Mouse (Mus musculus): ENCODE measurements around the gene Tom1l1.

DNA sequence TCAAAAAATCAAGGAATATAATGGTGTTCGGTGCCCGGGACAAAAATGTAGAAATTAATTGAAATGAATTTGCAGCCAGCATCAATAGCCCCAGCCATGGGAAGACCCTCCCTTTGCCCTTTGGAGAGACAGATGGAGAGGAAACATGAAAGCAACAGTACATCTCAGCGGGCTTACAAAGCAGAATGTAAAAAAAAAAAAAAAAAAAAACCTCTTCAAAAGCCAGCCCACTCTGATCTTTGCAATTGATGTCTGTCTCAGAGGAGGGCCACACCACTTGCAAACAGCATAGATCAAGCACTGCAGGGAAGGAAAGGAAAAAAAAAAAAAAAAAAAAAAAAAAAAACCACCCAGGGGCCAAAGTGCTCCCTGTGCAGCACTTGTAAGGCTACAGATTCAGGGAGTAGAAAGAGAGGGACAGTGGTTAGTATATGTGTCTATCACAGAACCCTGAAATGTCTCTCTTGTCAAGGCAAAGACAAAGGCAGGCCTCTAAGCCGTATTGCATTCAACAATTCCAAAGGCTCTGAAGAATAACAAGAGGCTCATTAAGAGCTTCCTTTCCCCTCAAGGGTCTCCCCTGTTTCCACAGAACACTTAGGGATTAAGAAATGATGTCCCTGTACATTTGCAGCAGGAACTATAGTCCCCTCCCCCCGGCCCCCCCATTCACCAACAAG is 24.4 kb downstream of the Tom1l1 start:
- no peak for TF ChIP-seq CTCF (IDR thresholded peaks at IDR 0.05; ENCODE audit: low read depth, low read length)
- no peak for TF ChIP-seq POLR2A (IDR thresholded peaks at IDR 0.05; ENCODE audit: borderline replicate concordance, low read depth, low read length)
